Mouse (Mus musculus) G1E (cell line): ENCODE data around the gene Cemip.

Source experiments
- CTCF ChIP-seq: IDR thresholded peaks from 2 replicates; pipeline ENCODE4 v1.5.1; 2012; ENCODE audit warnings: low read depth, low read length, inconsistent platforms, mixed read lengths
- GATA1 ChIP-seq: IDR thresholded peaks from 2 replicates; pipeline ENCODE4 v1.6.1; 2012; ENCODE audit warnings: borderline replicate concordance, low read length, inconsistent platforms, mixed read lengths
- GATA2 ChIP-seq: IDR thresholded peaks from 2 replicates; pipeline ENCODE4 v1.6.1; 2012; ENCODE audit warnings: low read depth, low read length, inconsistent platforms, borderline replicate concordance
- POLR2AphosphoS5 ChIP-seq: IDR thresholded peaks from 2 replicates; pipeline ENCODE4 v1.6.1; 2012; ENCODE audit warnings: low read depth, low read length, inconsistent platforms; ENCODE audit not compliant: insufficient replicate concordance

GRCm38 (mm10) chr7:84112351-84113034 is 26.2 kb upstream of the Cemip start:
- TF ChIP-seq CTCF (no peak), GATA1 (no peak), GATA2 (no peak), POLR2AphosphoS5 (no peak)
